Mouse (Mus musculus) limb, embryonic 14.5 days (tissue): Measurements from ENCODE around the gene Thbs1. TPM values are rescaled to one million over a fixed set of nuclear protein-coding genes. Genes with fewer than 3 reads are reported as not detected.
A peak's percentile ranks its signal among the peaks of the same experiment; 100 is the strongest.

Experiments used
- ATAC-seq: fragments of 200-750 bp; cut with Nextera tagmentation; 2 replicates; pipeline ENCODE4 v1.8.0; 2017; ENCODE audit warnings: low read depth, moderate number of reproducible peaks, moderate TSS enrichment; ENCODE audit not compliant: low FRiP score
- DNase-seq: peaks from one replicate; pipeline ENCODE4 v3.0.0-alpha.2; 2015; ENCODE audit warnings: low spot score
- H3K27ac ChIP-seq: fragments of 300-500 bp; sonication (generic); replicated peaks from 2 replicates; pipeline ENCODE4 v1.5.1; 2014; ENCODE audit warnings: low read depth, mild to moderate bottlenecking, low read length, moderate library complexity, mixed read lengths
- H3K27me3 ChIP-seq: fragments of 300-500 bp; sonication (generic); 2 replicates; pipeline ENCODE4 v1.6.1; 2014; ENCODE audit warnings: low read length, mixed read lengths; ENCODE audit not compliant: control insufficient read depth, insufficient read depth
- H3K36me3 ChIP-seq: fragments of 300-500 bp; sonication (generic); 2 replicates; pipeline ENCODE4 v1.6.1; 2014; ENCODE audit warnings: mild to moderate bottlenecking, low read length, moderate library complexity, mixed read lengths; ENCODE audit not compliant: control insufficient read depth, insufficient read depth
- H3K4me1 ChIP-seq: fragments of 300-500 bp; sonication (generic); 2 replicates; pipeline ENCODE4 v1.6.1; 2014; ENCODE audit warnings: antibody characterized with exemption, low read length, mixed read lengths; ENCODE audit not compliant: control insufficient read depth, insufficient read depth
- H3K4me2 ChIP-seq: fragments of 300-500 bp; sonication (generic); replicated peaks from 2 replicates; pipeline ENCODE4 v1.6.1; 2014; ENCODE audit warnings: low read depth, mild to moderate bottlenecking, low read length, moderate library complexity; ENCODE audit not compliant: severe bottlenecking
- H3K4me3 ChIP-seq: fragments of 300-500 bp; sonication (generic); replicated peaks from 2 replicates; pipeline ENCODE4 v1.5.1; 2014; ENCODE audit warnings: low read length
- H3K9ac ChIP-seq: fragments of 300-500 bp; sonication (generic); 2 replicates; pipeline ENCODE4 v1.6.1; 2014; ENCODE audit warnings: mild to moderate bottlenecking, low read depth, low read length, moderate library complexity; ENCODE audit not compliant: severe bottlenecking
- H3K9me3 ChIP-seq: fragments of 300-500 bp; sonication (generic); 2 replicates; pipeline ENCODE4 v1.6.1; 2016; ENCODE audit warnings: low read length; ENCODE audit not compliant: control insufficient read depth
- POLR2A ChIP-seq: fragments of 200-500 bp; IDR thresholded peaks from 2 replicates; pipeline ENCODE4 v1.8.0; 2012; ENCODE audit warnings: inconsistent platforms, mild to moderate bottlenecking, moderate library complexity, borderline replicate concordance; ENCODE audit not compliant: insufficient read depth, insufficient read length; ENCODE audit errors: extremely low read depth
- WGBS: fragments of 180-500 bp; shearing (Covaris S2); extraction: QIAGEN DNeasy Blood & Tissue Kit; methylation state at CpG from one replicate; pipeline ENCODE4 v1.1.7; 2014; 5-methylcytosine and 5-hydroxymethylcytosine counted together
- polyA plus RNA-seq, 2 experiments: library from polyadenylated mRNA; depleted of rRNA in 1 of 2; stranded (reverse) in 1 of 2; unstranded in 1 of 2; fragments of >200 nt; fragmentation: Nextera tagmentation in 1 of 2; extraction: Ambion mirVana in 1 of 2; gene quantifications; 2 replicates each; pipeline versions ENCODE4 v1.2.1 to v1.2.3; 2012 to 2014

The Thbs1 gene
- polyA plus RNA-seq, 2 experiments: 86.2 to 99.4 TPM

DNA sequence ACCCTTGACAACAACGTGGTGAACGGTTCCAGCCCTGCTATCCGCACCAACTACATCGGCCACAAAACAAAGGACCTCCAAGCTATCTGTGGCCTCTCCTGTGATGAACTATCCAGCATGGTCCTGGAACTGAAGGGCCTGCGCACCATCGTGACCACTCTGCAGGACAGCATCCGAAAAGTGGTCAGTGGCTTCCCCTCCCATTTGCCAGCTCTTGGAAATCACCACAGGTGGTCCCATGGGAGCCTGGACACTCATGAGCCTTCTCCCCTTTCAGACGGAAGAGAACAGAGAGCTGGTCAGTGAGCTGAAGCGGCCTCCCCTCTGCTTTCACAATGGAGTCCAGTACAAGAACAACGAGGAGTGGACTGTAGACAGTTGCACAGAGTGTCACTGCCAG, 3.0 kb downstream of the Thbs1 start:
- WGBS: 77% methylated on average over 10 of the region's 10 CpGs
- H3K9ac ChIP-seq: peak overlapping the region; percentile 63; the same call in 1 of the 2 replicates
- ATAC-seq: no peak
- H3K4me3 ChIP-seq: peak overlapping the region; percentile 69
- peaks cover 20% of the 10 kb centered on the region for H3K4me1 ChIP-seq
- no peak for DNase-seq
- H3K27me3 ChIP-seq: no peaks in the 10 kb centered on the region
- no peaks in the 10 kb centered on the region for H3K9me3 ChIP-seq
- H3K27ac ChIP-seq: no peak overlapping the region
- H3K4me2 ChIP-seq: peak overlapping the region; percentile 91
- peaks cover 60% of the 10 kb centered on the region for H3K36me3 ChIP-seq
- TF ChIP-seq POLR2A: no peak

DNA sequence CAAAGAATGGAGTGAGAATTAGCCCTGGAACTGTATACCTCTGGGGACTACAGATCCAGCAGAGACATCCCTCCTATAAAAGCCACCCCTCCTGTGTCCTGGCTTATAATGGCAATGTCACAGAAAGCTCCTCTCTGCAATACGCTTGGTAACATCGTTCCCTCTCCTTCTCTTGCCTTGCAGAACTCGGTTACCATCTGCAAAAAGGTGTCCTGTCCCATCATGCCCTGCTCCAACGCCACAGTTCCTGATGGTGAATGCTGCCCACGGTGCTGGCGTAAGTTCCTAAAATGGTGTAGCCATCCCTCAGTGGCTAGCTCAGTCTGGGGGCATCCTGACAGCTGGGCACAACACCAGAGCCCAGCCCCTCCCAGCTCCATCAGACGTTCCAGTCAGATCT, 4.0 kb downstream of the Thbs1 start:
- Histone ChIP-seq H3K9me3 (no peaks in the 10 kb centered on the region), H3K36me3 (peaks cover 70% of the 10 kb centered on the region), H3K4me1 (peaks cover 15% of the 10 kb centered on the region), H3K9ac (no peak overlapping the region), H3K4me3 (no peak overlapping the region), H3K27ac (no peak overlapping the region), H3K4me2 (peak overlapping the region; percentile 91), H3K27me3 (no peaks in the 10 kb centered on the region)
- ATAC-seq: no peak
- WGBS: 71% methylated on average over 7 of the region's 7 CpGs
- no peak for TF ChIP-seq POLR2A
- DNase-seq: no peak

DNA sequence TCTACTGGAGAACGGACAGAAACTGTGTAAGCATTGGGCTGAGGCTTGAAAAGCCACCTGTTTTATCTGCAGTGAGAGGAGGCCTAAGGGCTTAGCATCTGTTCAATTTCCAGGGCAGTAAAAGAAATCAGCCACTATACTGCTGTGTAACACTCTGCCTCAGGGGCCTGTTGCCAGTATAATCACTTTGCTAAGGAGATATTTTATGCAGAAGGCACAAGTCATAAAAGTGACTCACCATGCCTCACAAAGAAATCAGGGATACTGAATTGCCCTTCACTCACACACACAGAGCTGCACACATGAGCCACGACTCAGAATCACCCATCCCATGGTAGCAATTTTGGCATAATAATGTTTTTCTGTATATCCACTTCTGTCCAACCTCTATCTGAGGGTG, 4.5 kb downstream of the Thbs1 start:
- ATAC-seq (no peak), DNase-seq (no peak)
- 17% methylated on average over 2 of the region's 2 CpGs for WGBS
- no peak overlapping the region for H3K27ac ChIP-seq
- no peak for TF ChIP-seq POLR2A
- peak overlapping the region; percentile 91; the same call in 1 of the 2 replicates for H3K4me2 ChIP-seq
- H3K36me3 ChIP-seq: peaks cover 75% of the 10 kb centered on the region
- H3K27me3 ChIP-seq: no peaks in the 10 kb centered on the region
- H3K4me3 ChIP-seq: no peak overlapping the region
- H3K9me3 ChIP-seq: no peaks in the 10 kb centered on the region
- H3K4me1 ChIP-seq: peaks cover 15% of the 10 kb centered on the region
- H3K9ac ChIP-seq: no peak overlapping the region

DNA sequence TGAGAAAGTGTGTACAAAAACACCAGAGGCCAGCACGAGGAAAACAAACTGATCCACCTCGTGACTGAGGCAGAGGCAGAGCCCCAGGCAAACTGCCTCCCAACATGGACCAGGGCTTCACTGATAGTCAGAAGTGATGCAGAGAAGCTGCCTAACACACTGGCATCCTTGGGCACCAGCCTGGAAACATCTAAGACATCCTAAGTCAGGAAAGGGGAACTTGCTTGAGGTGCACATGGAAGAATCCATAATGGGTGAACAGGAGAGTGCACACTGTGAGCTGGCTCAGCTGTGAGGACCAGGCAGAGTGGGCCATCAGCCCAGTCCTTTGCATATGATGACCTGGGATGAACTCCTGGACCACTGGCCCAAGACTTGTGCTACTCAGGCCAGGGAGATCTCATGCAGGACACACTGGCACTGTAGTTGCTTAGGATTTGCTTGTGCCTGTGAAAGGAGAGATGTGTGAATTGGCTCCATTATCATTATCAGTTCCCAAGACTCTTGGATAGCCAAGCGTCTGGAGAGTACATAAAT, 5.1 kb downstream of the Thbs1 start:
- peaks cover 81% of the 10 kb centered on the region for H3K36me3 ChIP-seq
- peaks cover 15% of the 10 kb centered on the region for H3K4me1 ChIP-seq
- no peaks in the 10 kb centered on the region for H3K27me3 ChIP-seq
- no peak overlapping the region for H3K4me3 ChIP-seq
- no peak overlapping the region for H3K9ac ChIP-seq
- H3K27ac ChIP-seq: no peak overlapping the region
- no peak for ATAC-seq
- DNase-seq: no peak
- no peaks in the 10 kb centered on the region for H3K9me3 ChIP-seq
- WGBS: 55% methylated on average over 3 of the region's 3 CpGs
- peak overlapping the region; percentile 91; the same call in 1 of the 2 replicates for H3K4me2 ChIP-seq
- no peak for TF ChIP-seq POLR2A

DNA sequence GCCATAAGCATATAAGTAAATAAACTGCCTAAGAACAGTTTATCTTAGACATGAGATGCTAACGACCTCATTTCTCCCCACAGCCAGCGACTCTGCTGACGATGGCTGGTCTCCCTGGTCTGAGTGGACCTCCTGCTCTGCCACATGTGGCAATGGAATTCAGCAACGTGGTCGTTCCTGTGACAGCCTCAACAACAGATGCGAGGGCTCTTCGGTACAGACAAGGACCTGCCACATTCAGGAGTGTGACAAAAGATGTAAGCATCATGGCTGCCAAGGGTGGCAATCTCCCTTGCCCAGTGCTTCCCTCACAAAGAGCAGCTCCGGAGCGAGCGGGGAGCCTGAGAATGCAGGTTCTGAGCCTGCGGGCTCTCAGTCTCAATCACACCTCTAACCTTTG, 5.7 kb downstream of the Thbs1 start:
- no peak for ATAC-seq
- H3K9ac ChIP-seq: no peak overlapping the region

More for the DNA sequence above, 5.7 kb downstream of the Thbs1 start:
- peaks cover 15% of the 10 kb centered on the region for H3K4me1 ChIP-seq
- peaks cover 87% of the 10 kb centered on the region for H3K36me3 ChIP-seq
- H3K9me3 ChIP-seq: no peaks in the 10 kb centered on the region
- no peak for TF ChIP-seq POLR2A
- no peaks in the 10 kb centered on the region for H3K27me3 ChIP-seq
- H3K4me3 ChIP-seq: no peak overlapping the region
- no peak for DNase-seq
- no peak overlapping the region for H3K27ac ChIP-seq
- 61% methylated on average over 11 of the region's 11 CpGs for WGBS
- no peak overlapping the region for H3K4me2 ChIP-seq
